Mouse (Mus musculus) forebrain, embryonic 11.5 days (tissue): ENCODE results near the gene Ccdc78. TPM values are rescaled to one million over a fixed set of nuclear protein-coding genes. Genes with fewer than 3 reads are reported as not detected.

Experiments used
- ATAC-seq: fragments of 200-750 bp; cut with Nextera tagmentation; replicated peaks from 2 replicates; pipeline ENCODE4 v1.8.0; 2017; ENCODE audit warnings: moderate TSS enrichment; ENCODE audit not compliant: low FRiP score
- DNase-seq: peaks from one replicate; pipeline ENCODE4 v3.0.0-alpha.2; 2017; ENCODE audit warnings: low spot score
- H3K27ac ChIP-seq: fragments of 300-500 bp; sonication (generic); 2 replicates; pipeline ENCODE4 v1.5.1; 2014; ENCODE audit warnings: low read depth, low read length
- H3K27me3 ChIP-seq: fragments of 300-500 bp; sonication (generic); 2 replicates; pipeline ENCODE4 v1.6.1; 2014; ENCODE audit warnings: mild to moderate bottlenecking, low read length, mixed read lengths; ENCODE audit not compliant: control insufficient read depth, insufficient read depth
- H3K36me3 ChIP-seq: fragments of 300-500 bp; sonication (generic); 2 replicates; pipeline ENCODE4 v1.6.1; 2014; ENCODE audit warnings: mild to moderate bottlenecking, low read length, moderate library complexity, mixed read lengths; ENCODE audit not compliant: control insufficient read depth, insufficient read depth
- H3K4me1 ChIP-seq: fragments of 300-500 bp; sonication (generic); replicated peaks from 2 replicates; pipeline ENCODE4 v1.6.1; 2014; ENCODE audit warnings: low read length, mixed read lengths; ENCODE audit not compliant: control insufficient read depth, insufficient read depth
- H3K4me2 ChIP-seq: fragments of 300-500 bp; sonication (generic); 2 replicates; pipeline ENCODE4 v1.6.1; 2014; ENCODE audit warnings: low read depth, mild to moderate bottlenecking, low read length, moderate library complexity, mixed read lengths; ENCODE audit not compliant: severe bottlenecking
- H3K4me3 ChIP-seq: fragments of 300-500 bp; sonication (generic); 2 replicates; pipeline ENCODE4 v1.5.1; 2014; ENCODE audit warnings: low read depth, low read length
- H3K9ac ChIP-seq: fragments of 300-500 bp; sonication (generic); 2 replicates; pipeline ENCODE4 v1.6.1; 2014; ENCODE audit warnings: low read length
- H3K9me3 ChIP-seq: fragments of 300-500 bp; sonication (generic); 2 replicates; pipeline ENCODE4 v1.6.1; 2016; ENCODE audit warnings: low read length, mixed read lengths; ENCODE audit not compliant: control insufficient read depth
- WGBS: fragments of 180-500 bp; shearing (Covaris S2); extraction: QIAGEN DNeasy Blood & Tissue Kit; methylation state at CpG from one replicate; pipeline ENCODE4 v1.1.7; 2014; 5-methylcytosine and 5-hydroxymethylcytosine counted together
- polyA plus RNA-seq: library from polyadenylated mRNA; unstranded; fragments of >200 nt; fragmentation: Nextera tagmentation; extraction: Ambion mirVana; gene quantifications from 2 replicates; pipeline ENCODE4 v1.2.1, GENCODE M21; 2014

The Ccdc78 gene
- polyA plus RNA-seq, 1 experiment from 2014 or later = 0.47 TPM

GRCm38 (mm10) chr17:25831451-25832281, 45.3 kb downstream of the Ccdc78 start:
- ATAC-seq = no peak
- Histone ChIP-seq H3K9me3 (no peaks in the 10 kb centered on the region), H3K27ac (no peak overlapping the region), H3K4me3 (peak overlapping the region; percentile 83), H3K9ac (peak overlapping the region; percentile 87), H3K36me3 (peaks cover 9% of the 10 kb centered on the region; the same call in 1 of the 2 replicates), H3K4me1 (peaks cover 41% of the 10 kb centered on the region), H3K27me3 (no peaks in the 10 kb centered on the region), H3K4me2 (peak overlapping the region; percentile 76)
- WGBS = 70% methylated on average over 21 of the region's 21 CpGs
- DNase-seq = peak; percentile 57

- under 1% methylated on average over 71 of the region's 77 CpGs for WGBS
- H3K27ac ChIP-seq = peak overlapping the region; percentile 96
- peaks cover 49% of the 10 kb centered on the region for H3K4me1 ChIP-seq
- peak overlapping the region; percentile 83 for H3K4me3 ChIP-seq
- peaks cover 9% of the 10 kb centered on the region; the same call in 1 of the 2 replicates for H3K36me3 ChIP-seq
- DNase-seq (peak; percentile 99), ATAC-seq (peak; percentile 89)
- H3K9ac ChIP-seq = peak overlapping the region; percentile 87
- no peaks in the 10 kb centered on the region for H3K9me3 ChIP-seq
- no peaks in the 10 kb centered on the region for H3K27me3 ChIP-seq
- peak overlapping the region; percentile 95 for H3K4me2 ChIP-seq
Measured at GRCm38 (mm10) chr17:25832436-25833290, 46.3 kb downstream of the Ccdc78 start.

GRCm38 (mm10) chr17:25833291-25833663, 46.9 kb downstream of the Ccdc78 start, which contains the start of gene Stub1:
Gene Stub1 (minus strand): TSS chr17:25833404.
- H3K4me2 ChIP-seq = peak within 1 kb of the TSS; percentile 95
- H3K4me1 ChIP-seq = peaks cover 47% of the 10 kb centered on the region
- no peaks in the 10 kb centered on the region for H3K9me3 ChIP-seq
- peak within 1 kb of the TSS; percentile 83 for H3K4me3 ChIP-seq
- no peaks in the 10 kb centered on the region for H3K27me3 ChIP-seq
- peak within 1 kb of the TSS; percentile 96 for H3K27ac ChIP-seq
- ATAC-seq (peak; percentile 59), DNase-seq (no peak)
- peak within 1 kb of the TSS; percentile 87 for H3K9ac ChIP-seq
- WGBS = 1% methylated on average over 24 of the region's 24 CpGs
- H3K36me3 ChIP-seq = peaks cover 9% of the 10 kb centered on the region; the same call in 1 of the 2 replicates

DNA sequence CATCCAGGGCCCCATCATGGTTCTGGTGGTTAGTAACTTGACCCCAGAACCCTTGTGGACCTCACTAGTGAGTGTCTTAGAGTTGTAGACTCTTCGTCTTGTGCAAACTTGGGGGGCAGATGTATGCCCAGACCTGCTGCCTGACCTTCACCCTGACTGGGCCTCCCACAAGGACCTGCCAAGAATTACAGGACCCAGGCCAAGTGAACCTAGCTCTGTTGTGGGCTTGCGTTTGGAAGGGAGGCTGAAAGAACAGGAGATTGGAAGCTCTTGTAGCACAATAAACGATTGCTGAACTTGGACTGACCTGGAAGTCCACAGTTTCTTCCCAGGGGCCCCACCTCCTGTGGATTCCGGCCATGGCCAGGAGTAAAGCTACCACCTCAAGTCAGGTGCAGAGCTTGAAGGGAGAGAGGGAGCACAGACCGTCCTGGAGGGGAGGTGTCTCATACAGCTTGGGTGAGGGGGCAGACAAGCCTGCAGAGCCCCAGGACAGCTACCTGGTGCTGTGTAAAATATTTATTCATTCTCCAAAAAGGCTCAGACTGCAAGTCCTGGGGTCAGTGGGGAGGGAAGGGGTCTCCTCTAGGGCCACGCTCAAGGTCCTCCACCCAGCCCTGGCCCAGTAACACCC, 47.7 kb downstream of the Ccdc78 start:
- Histone ChIP-seq H3K4me1 (peaks cover 45% of the 10 kb centered on the region), H3K36me3 (peaks cover 9% of the 10 kb centered on the region; the same call in 1 of the 2 replicates)

GRCm38 (mm10) chr17:25834595-25835222, 48.3 kb downstream of the Ccdc78 start:
- Histone ChIP-seq H3K36me3 (peaks cover 11% of the 10 kb centered on the region; the same call in 1 of the 2 replicates), H3K9ac (peak overlapping the region; percentile 78), H3K4me3 (peak overlapping the region; percentile 83), H3K4me1 (peaks cover 40% of the 10 kb centered on the region), H3K9me3 (no peaks in the 10 kb centered on the region), H3K27me3 (no peaks in the 10 kb centered on the region), H3K4me2 (peak overlapping the region; percentile 95; the same call in 1 of the 2 replicates), H3K27ac (no peak overlapping the region)
- DNase-seq = peak; percentile 56
- ATAC-seq = no peak
- WGBS = 91% methylated on average over 12 of the region's 12 CpGs

More for the DNA sequence above, 47.7 kb downstream of the Ccdc78 start:
- H3K4me2 ChIP-seq = peak overlapping the region; percentile 95
- H3K27ac ChIP-seq = no peak overlapping the region; the same call in 1 of the 2 replicates
- 60% methylated on average over 6 of the region's 6 CpGs for WGBS
- DNase-seq = peak; percentile 52
- H3K27me3 ChIP-seq = no peaks in the 10 kb centered on the region
- H3K9ac ChIP-seq = peak overlapping the region; percentile 78
- no peak for ATAC-seq
- H3K9me3 ChIP-seq = no peaks in the 10 kb centered on the region
- peak overlapping the region; percentile 83 for H3K4me3 ChIP-seq

GRCm38 (mm10) chr17:25835301-25835700, 48.9 kb downstream of the Ccdc78 start:
- Histone ChIP-seq H3K4me3 (no peak overlapping the region), H3K9me3 (no peaks in the 10 kb centered on the region), H3K4me1 (peaks cover 36% of the 10 kb centered on the region), H3K27ac (no peak overlapping the region), H3K4me2 (no peak overlapping the region), H3K36me3 (peaks cover 13% of the 10 kb centered on the region; the same call in 1 of the 2 replicates), H3K27me3 (no peaks in the 10 kb centered on the region), H3K9ac (no peak overlapping the region)
- no peak for ATAC-seq
- no peak for DNase-seq
- WGBS = 96% methylated on average over 7 of the region's 7 CpGs

DNA sequence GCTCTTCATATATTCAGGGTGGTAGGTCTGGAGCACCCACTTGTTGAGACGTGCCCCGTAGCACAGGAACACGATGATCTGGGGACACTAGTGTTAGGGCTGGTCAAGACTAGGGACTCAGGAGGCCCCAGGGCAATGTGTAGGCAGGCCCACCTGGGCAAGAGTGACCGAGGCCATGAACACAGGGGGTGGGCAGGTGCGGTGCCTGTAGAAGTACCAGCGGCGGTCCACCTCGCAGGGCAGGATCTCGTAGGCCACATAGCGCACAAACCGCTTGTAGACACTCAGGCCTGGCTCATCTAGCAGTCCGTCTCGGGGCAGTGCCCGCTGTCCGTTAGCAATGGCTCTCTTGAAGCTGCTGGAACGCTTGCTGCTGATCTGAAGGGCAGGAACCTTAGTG, 49.4 kb downstream of the Ccdc78 start:
- Histone ChIP-seq H3K36me3 (peaks cover 9% of the 10 kb centered on the region; the same call in 1 of the 2 replicates), H3K27me3 (no peaks in the 10 kb centered on the region), H3K4me2 (no peak overlapping the region), H3K4me1 (peaks cover 36% of the 10 kb centered on the region), H3K9me3 (no peaks in the 10 kb centered on the region), H3K4me3 (no peak overlapping the region), H3K27ac (no peak overlapping the region), H3K9ac (no peak overlapping the region)
- ATAC-seq = no peak
- 92% methylated on average over 16 of the region's 16 CpGs for WGBS
- peak; percentile 59 for DNase-seq
